Mouse (Mus musculus) embryonic facial prominence, embryonic 15.5 days (tissue): Measurements from ENCODE around the gene Hoxb13. TPM values are rescaled to one million over a fixed set of nuclear protein-coding genes. Genes with fewer than 3 reads are reported as not detected.

Experiments used
- ATAC-seq: fragments of 200-750 bp; cut with Nextera tagmentation; 2 replicates; pipeline ENCODE4 v1.8.0; 2017; ENCODE audit warnings: low read depth, moderate TSS enrichment; ENCODE audit not compliant: insufficient number of reproducible peaks, low FRiP score, low TSS enrichment
- H3K27ac ChIP-seq: fragments of 300-500 bp; sonication (generic); replicated peaks from 2 replicates; pipeline ENCODE4 v1.5.1; 2015; ENCODE audit warnings: mild to moderate bottlenecking, inconsistent platforms
- H3K27me3 ChIP-seq: fragments of 300-500 bp; sonication (generic); 2 replicates; pipeline ENCODE4 v1.6.1; 2015; ENCODE audit warnings: inconsistent platforms
- H3K36me3 ChIP-seq: fragments of 300-500 bp; sonication (generic); 2 replicates; pipeline ENCODE4 v1.6.1; 2015; ENCODE audit warnings: mild to moderate bottlenecking, inconsistent platforms
- H3K4me1 ChIP-seq: fragments of 300-500 bp; sonication (generic); 2 replicates; pipeline ENCODE4 v1.6.1; 2015; ENCODE audit warnings: inconsistent platforms
- H3K4me2 ChIP-seq: fragments of 300-500 bp; sonication (generic); replicated peaks from 2 replicates; pipeline ENCODE4 v1.6.1; 2015; ENCODE audit warnings: mild to moderate bottlenecking, inconsistent platforms
- H3K4me3 ChIP-seq: fragments of 300-500 bp; sonication (generic); replicated peaks from 2 replicates; pipeline ENCODE4 v1.5.1; 2015; ENCODE audit warnings: mild to moderate bottlenecking, inconsistent platforms
- H3K9ac ChIP-seq: fragments of 300-500 bp; sonication (generic); 2 replicates; pipeline ENCODE4 v1.6.1; 2015; ENCODE audit warnings: inconsistent platforms
- H3K9me3 ChIP-seq: fragments of 300-500 bp; sonication (generic); replicated peaks from 2 replicates; pipeline ENCODE4 v1.6.1; 2016; ENCODE audit warnings: inconsistent platforms
- WGBS: fragments of 180-500 bp; shearing (Covaris S2); methylation state at CpG from one replicate; pipeline ENCODE4 v1.1.7; 2015; 5-methylcytosine and 5-hydroxymethylcytosine counted together
- polyA plus RNA-seq: library from polyadenylated mRNA; unstranded; fragments of >200 nt; fragmentation: Nextera tagmentation; extraction: Ambion mirVana; gene quantifications from 2 replicates; pipeline ENCODE4 v1.2.1, GENCODE M21; 2015

The Hoxb13 gene
- polyA plus RNA-seq, 1 experiment from 2014 or later: not detected

DNA sequence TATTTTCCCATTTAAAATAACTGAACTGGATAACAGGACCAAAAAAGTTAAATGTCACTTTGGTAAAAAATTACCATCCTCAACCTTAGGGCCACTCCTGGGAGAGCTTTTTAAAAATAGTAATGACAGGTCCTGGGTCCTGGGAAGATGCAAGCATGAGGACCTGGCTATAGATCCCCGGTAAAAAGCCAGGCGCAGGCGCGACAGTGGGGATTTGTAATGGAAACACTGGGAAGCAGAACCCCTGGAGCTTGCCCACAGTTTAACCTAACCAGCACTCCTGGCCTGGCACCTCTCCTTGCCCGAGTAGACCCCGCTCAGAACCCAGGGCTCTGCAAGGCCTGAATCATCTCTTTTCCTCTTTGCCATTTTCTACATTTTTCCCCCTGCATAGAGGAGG lies 19.2 kb upstream of the Hoxb13 start:
- peaks cover 96% of the 10 kb centered on the region for H3K27me3 ChIP-seq
- no peaks in the 10 kb centered on the region for H3K9me3 ChIP-seq
- no peak for ATAC-seq
- peaks cover 7% of the 10 kb centered on the region; the same call in 1 of the 2 replicates for H3K4me1 ChIP-seq
- H3K36me3 ChIP-seq: no peaks in the 10 kb centered on the region
- no peak overlapping the region for H3K4me3 ChIP-seq
- no peak overlapping the region for H3K27ac ChIP-seq
- whole genome bisulfite sequencing: 0% methylated on average over 6 of the region's 6 CpGs
- no peak overlapping the region for H3K9ac ChIP-seq
- no peak overlapping the region for H3K4me2 ChIP-seq

DNA sequence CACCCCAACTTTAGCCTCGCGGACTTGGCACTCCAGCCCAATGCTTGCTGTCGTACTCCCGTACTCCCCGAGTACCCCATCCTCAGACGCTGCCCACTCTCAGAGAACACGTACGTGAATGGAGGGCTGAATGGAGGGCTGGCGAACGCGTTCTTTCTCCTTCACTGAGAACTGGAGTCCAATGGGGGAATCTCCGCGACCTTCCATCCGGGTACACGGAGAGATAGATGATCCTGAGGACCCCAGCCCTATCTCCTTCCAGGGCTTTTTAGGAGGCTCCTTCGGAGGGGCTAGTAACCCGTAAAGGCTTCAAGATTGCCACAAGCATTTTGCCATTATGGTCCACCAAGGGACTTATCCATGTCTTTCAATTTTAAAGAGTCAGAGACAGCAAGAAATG lies 18.6 kb upstream of the Hoxb13 start:
- Histone ChIP-seq H3K9me3 (no peaks in the 10 kb centered on the region), H3K4me3 (no peak overlapping the region), H3K4me1 (peaks cover 7% of the 10 kb centered on the region; the same call in 1 of the 2 replicates), H3K9ac (no peak overlapping the region), H3K27ac (no peak overlapping the region), H3K4me2 (no peak overlapping the region), H3K27me3 (peaks cover 96% of the 10 kb centered on the region), H3K36me3 (no peaks in the 10 kb centered on the region)
- ATAC-seq: no peak
- WGBS: 0% methylated on average over 17 of the region's 17 CpGs

DNA sequence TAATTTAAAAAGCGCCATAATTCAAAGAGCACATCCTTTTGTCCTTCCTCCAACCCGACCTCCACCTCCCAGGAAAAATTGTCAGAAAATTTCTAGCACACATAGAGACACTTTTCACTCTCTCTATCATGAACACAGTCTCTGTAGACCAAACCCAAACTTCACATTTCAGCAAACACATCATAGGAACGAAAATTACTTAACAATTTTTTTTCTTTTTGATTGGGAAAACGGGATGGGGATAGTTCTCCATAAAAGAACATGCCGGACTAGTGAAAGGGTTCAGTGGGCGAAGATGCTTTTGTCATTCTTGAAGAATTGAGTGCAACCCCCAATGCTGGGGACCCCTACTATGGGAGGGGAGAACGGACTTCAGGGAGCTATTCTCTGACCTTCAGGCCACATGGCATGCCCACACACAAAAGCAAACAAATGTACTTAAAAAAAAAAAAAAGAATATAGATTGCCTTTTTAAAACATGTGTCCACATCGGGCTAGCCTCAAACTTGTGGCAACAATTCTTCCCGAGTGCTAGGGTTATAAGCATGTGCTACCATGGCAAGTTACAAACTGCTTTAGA lies 18.1 kb upstream of the Hoxb13 start:
- WGBS: 3% methylated on average over 9 of the region's 9 CpGs
- H3K4me1 ChIP-seq: peaks cover 5% of the 10 kb centered on the region; the same call in 1 of the 2 replicates
- ATAC-seq: no peak
- H3K27me3 ChIP-seq: peaks cover 96% of the 10 kb centered on the region
- no peak overlapping the region for H3K4me2 ChIP-seq
- no peaks in the 10 kb centered on the region for H3K9me3 ChIP-seq
- H3K36me3 ChIP-seq: no peaks in the 10 kb centered on the region
- H3K27ac ChIP-seq: no peak overlapping the region
- no peak overlapping the region for H3K9ac ChIP-seq
- no peak overlapping the region for H3K4me3 ChIP-seq

DNA sequence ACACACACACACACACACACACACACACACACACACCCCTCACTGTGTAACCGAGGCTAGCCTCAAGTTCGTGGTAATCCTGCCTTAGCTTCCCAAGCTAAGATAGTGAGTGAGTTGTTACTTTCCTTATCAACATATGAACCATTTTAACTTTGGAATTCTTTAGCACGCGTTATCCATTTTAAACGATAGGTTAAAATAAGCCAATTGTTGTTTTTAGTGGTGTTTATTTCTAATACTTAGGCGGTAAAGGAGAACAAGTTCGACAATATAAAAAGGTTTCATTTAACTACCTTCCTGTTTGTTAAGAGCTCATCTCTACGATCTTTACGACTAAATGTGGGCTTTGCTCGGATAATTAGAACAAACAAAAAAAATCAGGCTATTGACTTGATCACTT lies 17.3 kb upstream of the Hoxb13 start:
- Histone ChIP-seq H3K4me3 (no peak overlapping the region), H3K9me3 (no peaks in the 10 kb centered on the region), H3K27ac (no peak overlapping the region), H3K4me2 (no peak overlapping the region), H3K9ac (no peak overlapping the region), H3K36me3 (no peaks in the 10 kb centered on the region), H3K4me1 (peaks cover 5% of the 10 kb centered on the region; the same call in 1 of the 2 replicates), H3K27me3 (peaks cover 96% of the 10 kb centered on the region)
- WGBS: 3% methylated on average over 10 of the region's 10 CpGs
- ATAC-seq: no peak

DNA sequence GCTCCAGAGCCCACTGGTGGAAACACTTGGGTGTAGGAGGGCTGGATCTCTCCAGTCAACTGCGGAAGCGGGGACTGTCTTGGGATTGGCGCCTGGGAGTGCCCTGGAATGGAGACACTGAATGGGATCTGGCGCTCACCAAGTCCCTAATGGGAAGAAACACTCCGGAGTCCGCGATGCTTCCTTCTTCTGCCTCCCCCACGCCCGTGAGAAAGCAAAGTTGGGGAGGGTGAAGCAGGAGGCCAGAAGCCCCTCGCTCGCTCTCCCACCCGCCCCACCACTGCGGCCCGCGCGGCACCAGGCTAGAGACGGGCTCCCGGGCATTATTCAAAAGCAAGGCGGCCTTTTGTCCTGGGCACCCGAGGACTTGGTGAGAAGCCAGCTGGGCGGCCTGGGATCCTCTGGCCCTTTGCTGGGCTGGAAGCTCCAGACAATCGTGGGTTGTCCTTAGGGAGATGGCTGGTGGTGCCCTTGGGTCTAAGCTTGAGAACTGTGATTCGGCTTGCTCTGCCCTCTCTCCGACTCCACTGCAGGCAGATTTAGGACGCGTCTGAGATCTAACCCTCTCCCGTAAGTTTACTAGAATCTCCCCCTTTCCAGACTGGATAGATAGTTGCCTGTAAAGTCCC lies 16.5 kb upstream of the Hoxb13 start:
- Histone ChIP-seq H3K9me3 (no peaks in the 10 kb centered on the region), H3K4me2 (no peak overlapping the region), H3K9ac (no peak overlapping the region), H3K27me3 (peaks cover 96% of the 10 kb centered on the region), H3K27ac (no peak overlapping the region), H3K4me3 (no peak overlapping the region), H3K4me1 (peaks cover 5% of the 10 kb centered on the region; the same call in 1 of the 2 replicates), H3K36me3 (no peaks in the 10 kb centered on the region)
- WGBS: under 1% methylated on average over 27 of the region's 27 CpGs
- no peak for ATAC-seq

DNA sequence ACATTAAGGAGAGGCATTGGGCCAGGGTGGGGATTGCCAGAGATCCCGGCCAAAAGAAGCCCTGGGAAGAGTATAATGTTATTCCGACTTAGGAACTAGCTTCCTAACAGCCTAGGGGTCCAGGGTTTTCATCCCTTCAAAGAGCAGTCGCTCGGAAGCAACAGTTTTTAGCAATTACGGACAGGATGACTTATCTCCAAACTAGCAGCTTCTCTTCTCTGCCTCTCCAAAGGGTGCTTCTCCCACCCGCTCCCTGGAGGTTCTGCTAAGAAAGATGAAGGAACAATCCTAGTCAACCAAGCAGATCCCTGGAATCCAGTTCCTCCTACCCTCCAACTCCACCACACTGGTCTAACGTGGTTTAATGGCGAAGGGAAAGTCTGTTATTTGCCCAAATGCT lies 15.8 kb upstream of the Hoxb13 start:
- no peaks in the 10 kb centered on the region for H3K9me3 ChIP-seq
- peaks cover 5% of the 10 kb centered on the region; the same call in 1 of the 2 replicates for H3K4me1 ChIP-seq
- peaks cover 96% of the 10 kb centered on the region for H3K27me3 ChIP-seq
- H3K4me3 ChIP-seq: no peak overlapping the region
- H3K9ac ChIP-seq: no peak overlapping the region
- no peak overlapping the region for H3K4me2 ChIP-seq
- WGBS: under 1% methylated on average over 8 of the region's 8 CpGs
- no peaks in the 10 kb centered on the region for H3K36me3 ChIP-seq
- ATAC-seq: no peak
- no peak overlapping the region for H3K27ac ChIP-seq

DNA sequence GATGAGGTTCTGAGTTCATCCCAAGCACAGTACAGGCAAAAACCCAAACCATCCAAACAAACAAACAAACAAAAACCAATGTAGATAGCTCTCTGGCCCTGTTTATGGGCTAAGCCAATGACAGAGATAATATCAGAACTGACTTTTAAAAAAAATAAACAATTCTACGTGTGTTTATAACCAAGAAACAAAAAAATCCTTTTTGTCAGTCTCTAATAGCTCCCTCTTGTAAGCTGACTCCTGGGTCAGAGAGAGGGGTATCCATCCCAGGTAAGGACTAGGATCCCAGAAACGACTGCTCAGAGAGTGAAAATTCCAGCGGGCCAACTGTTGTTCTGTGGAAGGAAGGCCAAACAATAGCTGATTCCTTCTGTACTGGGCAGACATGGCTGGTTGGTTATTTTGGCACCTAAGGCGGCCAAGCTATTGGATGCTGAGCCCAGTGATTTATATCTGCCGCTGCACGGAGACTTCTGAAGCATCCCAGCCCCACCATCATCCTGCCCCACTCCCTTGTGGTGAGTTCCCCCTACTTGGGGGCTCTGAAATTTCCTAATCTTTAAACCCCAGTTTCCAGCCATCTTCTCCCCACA lies 15.1 kb upstream of the Hoxb13 start:
- WGBS: 3% methylated on average over 6 of the region's 6 CpGs
- Histone ChIP-seq H3K4me2 (no peak overlapping the region), H3K9ac (no peak overlapping the region), H3K36me3 (no peaks in the 10 kb centered on the region), H3K9me3 (no peaks in the 10 kb centered on the region), H3K4me1 (peaks cover 5% of the 10 kb centered on the region; the same call in 1 of the 2 replicates), H3K27me3 (peaks cover 95% of the 10 kb centered on the region), H3K4me3 (no peak overlapping the region), H3K27ac (no peak overlapping the region)
- ATAC-seq: no peak

DNA sequence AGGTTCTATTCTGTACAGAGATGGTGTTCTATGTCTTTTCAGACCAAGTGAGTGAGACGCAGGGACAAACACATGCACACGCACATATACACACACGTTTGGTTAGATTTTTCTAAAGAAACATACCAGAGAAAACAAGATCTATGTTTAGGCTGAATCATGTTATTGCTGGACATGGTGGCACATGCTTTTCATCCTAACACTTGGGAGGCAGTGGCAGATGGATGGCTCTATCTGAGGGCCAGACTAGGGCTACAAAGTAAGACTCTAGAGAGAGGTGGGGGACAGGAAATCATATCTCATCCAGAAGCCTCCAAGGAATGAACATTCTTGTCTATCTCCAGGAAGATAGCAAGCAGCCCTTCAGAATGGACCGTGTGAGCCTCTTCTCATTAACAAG lies 13.1 kb upstream of the Hoxb13 start:
- H3K4me2 ChIP-seq: no peak overlapping the region
- no peak overlapping the region for H3K27ac ChIP-seq
- ATAC-seq: no peak
- H3K4me3 ChIP-seq: no peak overlapping the region
- H3K27me3 ChIP-seq: peaks cover 94% of the 10 kb centered on the region
- WGBS: 15% methylated on average over 4 of the region's 4 CpGs
- no peaks in the 10 kb centered on the region for H3K9me3 ChIP-seq
- no peak overlapping the region for H3K9ac ChIP-seq
- peaks cover 5% of the 10 kb centered on the region; the same call in 1 of the 2 replicates for H3K4me1 ChIP-seq
- no peaks in the 10 kb centered on the region for H3K36me3 ChIP-seq

DNA sequence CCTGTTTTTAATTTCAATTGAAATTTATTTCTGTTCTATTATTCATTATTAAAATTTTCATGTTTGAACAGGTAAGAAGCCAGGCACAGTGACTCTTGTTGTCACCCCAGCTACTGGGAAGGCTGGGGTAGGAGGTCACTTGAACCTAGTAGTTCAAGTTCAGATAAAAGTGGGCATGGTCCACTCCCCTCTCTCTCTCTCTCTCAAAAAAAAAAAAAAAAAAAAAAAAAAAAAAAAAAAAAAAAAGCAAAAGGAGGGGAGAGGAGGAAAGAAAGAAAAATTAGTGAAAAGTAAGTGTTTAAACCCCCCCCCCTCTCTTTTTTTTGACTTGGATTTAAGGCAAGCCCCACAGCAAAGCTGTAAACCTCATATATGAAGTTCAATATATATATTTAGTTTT lies 9.9 kb upstream of the Hoxb13 start:
- Histone ChIP-seq H3K27ac (no peak overlapping the region), H3K27me3 (peaks cover 95% of the 10 kb centered on the region), H3K4me1 (no peaks in the 10 kb centered on the region), H3K36me3 (no peaks in the 10 kb centered on the region), H3K9ac (no peak overlapping the region), H3K4me2 (no peak overlapping the region), H3K4me3 (no peak overlapping the region), H3K9me3 (no peaks in the 10 kb centered on the region)
- ATAC-seq: no peak

DNA sequence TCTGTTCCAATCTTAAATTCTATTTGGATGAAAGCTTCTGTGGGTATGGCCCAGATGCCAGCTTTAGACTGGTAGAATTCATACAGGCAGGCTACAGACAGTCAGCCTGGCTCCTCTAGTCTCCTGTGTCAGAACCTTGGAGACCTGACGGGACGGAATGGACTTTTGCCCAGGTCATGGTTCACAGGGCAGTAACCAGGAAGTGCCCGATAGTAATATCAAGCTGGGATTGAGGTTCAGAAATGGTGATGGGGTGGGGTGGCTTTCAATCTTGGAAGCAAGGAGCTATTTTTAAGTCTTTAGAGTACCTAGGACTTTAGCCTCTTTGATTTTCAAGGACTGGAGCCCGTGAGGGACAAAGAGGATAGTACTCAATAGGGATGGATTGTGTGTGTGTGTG lies 6.8 kb upstream of the Hoxb13 start:
- Histone ChIP-seq H3K36me3 (no peaks in the 10 kb centered on the region), H3K27ac (no peak overlapping the region), H3K27me3 (peaks cover 94% of the 10 kb centered on the region), H3K9me3 (no peaks in the 10 kb centered on the region), H3K4me2 (no peak overlapping the region), H3K4me3 (no peak overlapping the region), H3K4me1 (no peaks in the 10 kb centered on the region), H3K9ac (no peak overlapping the region)
- no peak for ATAC-seq
- 13% methylated on average over 4 of the region's 4 CpGs for WGBS

DNA sequence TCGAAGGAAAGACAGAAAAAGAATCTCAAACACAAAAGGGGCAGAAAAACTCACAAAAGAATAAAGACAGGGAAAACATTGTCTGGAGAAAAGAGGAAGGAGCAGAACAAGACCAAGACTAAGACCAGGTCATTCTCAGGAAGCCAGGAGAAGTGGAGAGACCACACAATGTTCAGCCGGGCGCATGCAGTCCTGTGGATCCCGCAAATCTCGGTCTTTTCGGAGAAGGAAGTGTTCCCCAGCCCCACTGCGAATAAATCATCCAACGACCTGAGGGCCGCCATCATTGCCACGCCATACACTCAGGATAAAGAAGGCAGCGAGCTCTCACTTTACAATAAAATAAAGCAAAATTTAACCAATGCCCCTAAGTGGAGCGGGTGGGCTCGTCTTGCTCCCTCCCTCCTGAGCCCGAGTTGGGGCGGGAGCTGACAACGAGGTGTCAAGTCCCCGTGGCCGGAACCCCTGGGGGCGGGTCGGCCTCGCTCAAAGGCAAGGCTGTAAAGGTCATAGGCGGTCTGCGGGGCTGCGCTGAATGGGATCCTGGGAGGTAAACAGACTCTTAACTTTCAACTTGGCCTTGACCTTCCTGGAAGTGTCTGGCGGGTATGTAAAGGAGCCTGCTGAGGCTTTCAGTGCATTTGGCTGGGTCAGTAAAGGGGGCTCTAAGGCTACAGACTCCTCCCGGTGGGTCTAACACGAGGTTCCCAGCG lies 4.2 kb upstream of the Hoxb13 start:
- Histone ChIP-seq H3K9ac (no peak overlapping the region), H3K9me3 (no peaks in the 10 kb centered on the region), H3K4me1 (peaks cover 11% of the 10 kb centered on the region), H3K4me3 (no peak overlapping the region), H3K27me3 (peaks cover 97% of the 10 kb centered on the region), H3K36me3 (no peaks in the 10 kb centered on the region), H3K4me2 (no peak overlapping the region), H3K27ac (no peak overlapping the region)
- ATAC-seq: no peak
- WGBS: 1% methylated on average over 28 of the region's 28 CpGs
